Mouse (Mus musculus) liver, postnatal 0 days (tissue): ENCODE data around the gene Suox. TPM values are rescaled to one million over a fixed set of nuclear protein-coding genes. Genes with fewer than 3 reads are reported as not detected.

Source experiments
- ATAC-seq: fragments of 200-750 bp; cut with Nextera tagmentation; 2 replicates; pipeline ENCODE4 v1.8.0; 2017; ENCODE audit warnings: mild to moderate bottlenecking, moderate library complexity
- DNase-seq: peaks from one replicate; pipeline ENCODE4 v3.0.0-alpha.2; 2016
- H3K27ac ChIP-seq: fragments of 300-500 bp; sonication (generic); 2 replicates; pipeline ENCODE4 v1.5.1; 2014; ENCODE audit warnings: antibody characterized with exemption, moderate library complexity, mild to moderate bottlenecking, low read depth
- H3K27me3 ChIP-seq: fragments of 300-500 bp; sonication (generic); 2 replicates; pipeline ENCODE4 v1.6.1; 2014; ENCODE audit warnings: low read length, control low read depth, mixed read lengths; ENCODE audit not compliant: insufficient read depth
- H3K36me3 ChIP-seq: fragments of 300-500 bp; sonication (generic); replicated peaks from 2 replicates; pipeline ENCODE4 v1.6.1; 2014; ENCODE audit warnings: mild to moderate bottlenecking, control low read depth, low read length, moderate library complexity, mixed read lengths; ENCODE audit not compliant: insufficient read depth
- H3K4me1 ChIP-seq: fragments of 300-500 bp; sonication (generic); 2 replicates; pipeline ENCODE4 v1.6.1; 2014; ENCODE audit warnings: antibody characterized with exemption, mild to moderate bottlenecking, control low read depth; ENCODE audit not compliant: insufficient read depth
- H3K4me2 ChIP-seq: fragments of 300-500 bp; sonication (generic); 2 replicates; pipeline ENCODE4 v1.6.1; 2014; ENCODE audit warnings: low read depth, mild to moderate bottlenecking, low read length, moderate library complexity, mixed read lengths
- H3K4me3 ChIP-seq: fragments of 300-500 bp; sonication (generic); 2 replicates; pipeline ENCODE4 v1.5.1; 2014; ENCODE audit warnings: low read depth, low read length
- H3K9ac ChIP-seq: fragments of 300-500 bp; sonication (generic); replicated peaks from 2 replicates; pipeline ENCODE4 v1.6.1; 2014; ENCODE audit warnings: mild to moderate bottlenecking, moderate library complexity
- H3K9me3 ChIP-seq: fragments of 300-500 bp; sonication (generic); 2 replicates; pipeline ENCODE4 v1.6.1; 2016; ENCODE audit warnings: mild to moderate bottlenecking, control low read depth, low read length, mixed read lengths
- CTCF ChIP-seq: sonication (generic); IDR thresholded peaks from 2 replicates; pipeline ENCODE4 v1.5.1; 2016; ENCODE audit warnings: antibody characterized with exemption, low read depth
- EP300 ChIP-seq: IDR thresholded peaks from 2 replicates; pipeline ENCODE4 v1.6.1; 2016; ENCODE audit warnings: antibody characterized with exemption, low read depth, mild to moderate bottlenecking
- WGBS: fragments of 180-500 bp; shearing (Covaris S2); extraction: QIAGEN DNeasy Blood & Tissue Kit; methylation state at CpG from one replicate; pipeline ENCODE4 v1.1.7; 2014; ENCODE audit not compliant: insufficient replicate concordance; 5-methylcytosine and 5-hydroxymethylcytosine counted together
- polyA plus RNA-seq: library from polyadenylated mRNA; unstranded; fragments of >200 nt; fragmentation: Nextera tagmentation; extraction: Ambion mirVana; gene quantifications from 2 replicates; pipeline ENCODE4 v1.2.1, GENCODE M21; 2015

Suox gene
- polyA plus RNA-seq, 1 experiment from 2014 or later, result 27.7 TPM

- Histone ChIP-seq H3K27me3 (peaks cover 13% of the 10 kb centered on the region; the same call in 1 of the 2 replicates), H3K4me2 (no peak overlapping the region), H3K4me3 (no peak overlapping the region), H3K36me3 (no peaks in the 10 kb centered on the region), H3K9ac (no peak overlapping the region), H3K27ac (no peak overlapping the region), H3K9me3 (no peaks in the 10 kb centered on the region), H3K4me1 (peaks cover 18% of the 10 kb centered on the region)
- no peak for DNase-seq
- WGBS, result 96% methylated on average over 2 of the region's 2 CpGs
- no peak for ATAC-seq
- no peak for TF ChIP-seq EP300
- no peak for TF ChIP-seq CTCF
These were observed 8.1 kb downstream of the Suox start for GRCm38 (mm10) chr10:128665806-128666205.

- TF ChIP-seq CTCF, result no peak
- peak; percentile 30; the same call in 1 of the 2 replicates for TF ChIP-seq EP300
- Histone ChIP-seq H3K4me1 (peaks cover 18% of the 10 kb centered on the region), H3K4me3 (no peak overlapping the region), H3K27me3 (peaks cover 13% of the 10 kb centered on the region; the same call in 1 of the 2 replicates), H3K4me2 (peak overlapping the region; percentile 10), H3K9me3 (no peaks in the 10 kb centered on the region), H3K27ac (peak overlapping the region; percentile 41; the same call in 1 of the 2 replicates), H3K9ac (no peak overlapping the region), H3K36me3 (no peaks in the 10 kb centered on the region)
- DNase-seq (no peak), ATAC-seq (peak; percentile 55)
- WGBS, result 48% methylated on average over 3 of the region's 3 CpGs
These were observed 8.6 kb downstream of the Suox start for GRCm38 (mm10) chr10:128665307-128665706.

GRCm38 (mm10) chr10:128664808-128665207 lies 9.1 kb downstream of the Suox start:
- Histone ChIP-seq H3K27ac (peak overlapping the region; percentile 41; the same call in 1 of the 2 replicates), H3K4me1 (peaks cover 18% of the 10 kb centered on the region), H3K9ac (no peak overlapping the region), H3K4me3 (no peak overlapping the region), H3K9me3 (no peaks in the 10 kb centered on the region), H3K36me3 (no peaks in the 10 kb centered on the region), H3K27me3 (peaks cover 12% of the 10 kb centered on the region; the same call in 1 of the 2 replicates), H3K4me2 (peak overlapping the region; percentile 10)
- no peak for DNase-seq
- TF ChIP-seq EP300 (peak; percentile 86), CTCF (no peak)
- peak; percentile 86 for ATAC-seq
- 53% methylated on average over 3 of the region's 3 CpGs for WGBS

GRCm38 (mm10) chr10:128663441-128664220 lies 10.2 kb downstream of the Suox start:
- H3K27me3 ChIP-seq, result peaks cover 1% of the 10 kb centered on the region; the same call in 1 of the 2 replicates
- H3K4me2 ChIP-seq, result no peak overlapping the region
- ATAC-seq (no peak), DNase-seq (no peak)
- no peaks in the 10 kb centered on the region for H3K36me3 ChIP-seq
- H3K4me3 ChIP-seq, result no peak overlapping the region
- TF ChIP-seq CTCF (no peak), EP300 (no peak)
- WGBS, result 32% methylated on average over 5 of the region's 5 CpGs
- H3K4me1 ChIP-seq, result peaks cover 10% of the 10 kb centered on the region
- no peak overlapping the region for H3K27ac ChIP-seq
- no peak overlapping the region for H3K9ac ChIP-seq
- H3K9me3 ChIP-seq, result no peaks in the 10 kb centered on the region

- no peak for TF ChIP-seq CTCF
- no peak for TF ChIP-seq EP300
- Histone ChIP-seq H3K27me3 (no peaks in the 10 kb centered on the region), H3K27ac (no peak overlapping the region), H3K9ac (no peak overlapping the region), H3K36me3 (no peaks in the 10 kb centered on the region), H3K4me2 (no peak overlapping the region), H3K4me1 (peaks cover 8% of the 10 kb centered on the region), H3K4me3 (no peak overlapping the region), H3K9me3 (no peaks in the 10 kb centered on the region)
- no peak for ATAC-seq
- DNase-seq, result no peak
These were observed 11.4 kb downstream of the Suox start for GRCm38 (mm10) chr10:128662465-128662864.

- ATAC-seq (no peak), DNase-seq (no peak)
- H3K9me3 ChIP-seq, result no peaks in the 10 kb centered on the region
- no peaks in the 10 kb centered on the region for H3K27me3 ChIP-seq
- H3K4me1 ChIP-seq, result peaks cover 23% of the 10 kb centered on the region
- 64% methylated on average over 9 of the region's 9 CpGs for WGBS
- TF ChIP-seq EP300 (no peak), CTCF (no peak)
- no peak overlapping the region for H3K4me2 ChIP-seq
- H3K27ac ChIP-seq, result no peak overlapping the region
- no peaks in the 10 kb centered on the region for H3K36me3 ChIP-seq
- H3K4me3 ChIP-seq, result no peak overlapping the region
- no peak overlapping the region for H3K9ac ChIP-seq
These were observed 14.4 kb downstream of the Suox start for GRCm38 (mm10) chr10:128659490-128659889.
